ENCODE assay signal across 13 mouse cellular contexts in genomic region chr12:113276355-113276942, GRCm38 (mm10).
A peak's percentile ranks its signal among the peaks of the same experiment; 100 is the strongest.
DNase-seq lines count a peak whose midpoint lies in the region; ATAC-seq and TF ChIP-seq lines count a peak whose summit lies in the region.
"Had no signal": no experiment of that assay in that cellular context is flagged by ENCODE, and none has a peak within 500 bp of the region (broad histone marks: within the 10 kb centered on the region; RNA-seq: fewer than 3 reads in every experiment).

No protein-coding gene starts in this region.

- H3K4me1 ChIP-seq in kidney, embryonic 16.5 days (ENCODE audit: insufficient read depth, low read length) = no peaks in the 10 kb centered on the region
- H3K4me1 ChIP-seq in kidney, adult 2 months (ENCODE audit: control insufficient read depth, insufficient read depth, low read length) = no peaks in the 10 kb centered on the region
- no peaks in the 10 kb centered on the region for H3K4me1 ChIP-seq in embryonic facial prominence, embryonic 14.5 days (ENCODE audit: control insufficient read depth, insufficient read depth, low read length)
- H3K4me1 ChIP-seq in hindbrain, postnatal 0 days (ENCODE audit: insufficient read depth, low read length) = no peaks in the 10 kb centered on the region
- no peaks in the 10 kb centered on the region for H3K4me1 ChIP-seq in midbrain, embryonic 16.5 days (ENCODE audit: control insufficient read depth, insufficient read depth, low read length)

- ATAC-seq in kidney, embryonic 16.5 days (ENCODE audit: low FRiP score, low TSS enrichment) = peak; percentile 53
- peak; percentile 30; the same call in 1 of the 2 replicates for ATAC-seq in embryonic facial prominence, embryonic 14.5 days (ENCODE audit: low read depth)
- peak; percentile 60 for ATAC-seq in hindbrain, postnatal 0 days
- ATAC-seq in midbrain, embryonic 16.5 days = peak; percentile 36; the same call in 1 of the 2 replicates

- no peak overlapping the region for H3K4me2 ChIP-seq in kidney, embryonic 16.5 days (replicated peaks; ENCODE audit: low read depth, low read length)
- no peak overlapping the region for H3K4me2 ChIP-seq in embryonic facial prominence, embryonic 14.5 days (ENCODE audit: low read depth, low read length)
- no peak overlapping the region for H3K4me2 ChIP-seq in hindbrain, postnatal 0 days (ENCODE audit: low read depth, low read length)
- H3K4me2 ChIP-seq in midbrain, embryonic 16.5 days (ENCODE audit: low read length) = no peak overlapping the region

- intact Hi-C loops in left cerebral cortex, postnatal 14 days (cut with DNase I) = no loop called here

- H3K27me3 ChIP-seq in kidney, embryonic 16.5 days (ENCODE audit: insufficient read depth, low read length) = no peaks in the 10 kb centered on the region
- no peaks in the 10 kb centered on the region for H3K27me3 ChIP-seq in kidney, adult 2 months (replicated peaks; ENCODE audit: control insufficient read depth, insufficient read depth, low read length)
- H3K27me3 ChIP-seq in embryonic facial prominence, embryonic 14.5 days (replicated peaks; ENCODE audit: control insufficient read depth, insufficient read depth, low read length) = no peaks in the 10 kb centered on the region
- H3K27me3 ChIP-seq in hindbrain, postnatal 0 days (ENCODE audit: insufficient read depth, low read length) = no peaks in the 10 kb centered on the region
- no peaks in the 10 kb centered on the region for H3K27me3 ChIP-seq in midbrain, embryonic 16.5 days (ENCODE audit: control insufficient read depth, insufficient read depth, low read depth, low read length)

- no peak for DNase-seq in kidney, adult 2 months
- DNase-seq in embryonic facial prominence, embryonic 14.5 days (ENCODE audit: low spot score) = no peak
- DNase-seq in hindbrain, postnatal 0 days (ENCODE audit: low spot score) = no peak
- no peak for DNase-seq in left cerebral cortex, postnatal 14 days (ENCODE audit: low spot score in 2 of 2)
- no peak for DNase-seq in retina, embryonic 14.5 days (ENCODE audit: low spot score)
- no peak for DNase-seq in left cerebral cortex, adult 11 months (ENCODE audit: low spot score)
- DNase-seq: adrenal gland, adult 8-10 months; cerebellum, adult 9-11 months; gastrocnemius, adult 2 months; thymus, postnatal 4 days had no signal

- no peak overlapping the region for H3K27ac ChIP-seq in kidney, embryonic 16.5 days (ENCODE audit: low read length)
- no peak overlapping the region for H3K27ac ChIP-seq in kidney, adult 2 months (ENCODE audit: insufficient read depth, low read depth, low read length)
- no peak overlapping the region for H3K27ac ChIP-seq in embryonic facial prominence, embryonic 14.5 days (replicated peaks; ENCODE audit: low read depth, low read length)
- no peak overlapping the region for H3K27ac ChIP-seq in hindbrain, postnatal 0 days
- no peak overlapping the region for H3K27ac ChIP-seq in midbrain, embryonic 16.5 days (ENCODE audit: low read length)
- H3K27ac ChIP-seq: gastrocnemius, adult 2 months; left cerebral cortex, adult 2 months had no signal

- H3K4me3 ChIP-seq in kidney, embryonic 16.5 days (ENCODE audit: low read length) = no peak overlapping the region
- H3K4me3 ChIP-seq in kidney, adult 2 months (ENCODE audit: insufficient read depth, low read depth, low read length) = no peak overlapping the region
- H3K4me3 ChIP-seq in embryonic facial prominence, embryonic 14.5 days (ENCODE audit: low read depth, low read length) = no peak overlapping the region
- H3K4me3 ChIP-seq in hindbrain, postnatal 0 days (ENCODE audit: low read length) = no peak overlapping the region
- no peak overlapping the region for H3K4me3 ChIP-seq in midbrain, embryonic 16.5 days (ENCODE audit: low read depth, low read length)
- H3K4me3 ChIP-seq: gastrocnemius, adult 2 months; left cerebral cortex, adult 2 months had no signal

- 88% methylated on average over 1 of the region's 1 CpGs for WGBS in kidney, embryonic 16.5 days
- WGBS in kidney, adult 2 months = 88% methylated on average over 1 of the region's 1 CpGs
- 82% methylated on average over 1 of the region's 1 CpGs for WGBS in embryonic facial prominence, embryonic 14.5 days
- 73% methylated on average over 1 of the region's 1 CpGs for WGBS in hindbrain, postnatal 0 days
- 83% methylated on average over 1 of the region's 1 CpGs for WGBS in midbrain, embryonic 16.5 days

- TF ChIP-seq POLR2A in kidney, adult 2 months (IDR thresholded peaks at IDR 0.05; ENCODE audit: low read depth, low read length) = no peak

- no peaks in the 10 kb centered on the region for H3K36me3 ChIP-seq in kidney, embryonic 16.5 days (ENCODE audit: insufficient read depth, low read length)
- H3K36me3 ChIP-seq in kidney, adult 2 months (ENCODE audit: control insufficient read depth, insufficient read depth, low read length) = no peaks in the 10 kb centered on the region
- no peaks in the 10 kb centered on the region for H3K36me3 ChIP-seq in embryonic facial prominence, embryonic 14.5 days (ENCODE audit: control insufficient read depth, insufficient read depth, low read length)
- H3K36me3 ChIP-seq in hindbrain, postnatal 0 days (ENCODE audit: insufficient read depth, low read length) = no peaks in the 10 kb centered on the region
- H3K36me3 ChIP-seq in midbrain, embryonic 16.5 days (ENCODE audit: control insufficient read depth, insufficient read depth, low read length) = no peaks in the 10 kb centered on the region

- no peak for TF ChIP-seq CTCF in kidney, adult 2 months (conservative IDR thresholded peaks at IDR 0.05; ENCODE audit: insufficient read depth, insufficient read length, low read depth, low read length)
- no peak for TF ChIP-seq CTCF in hindbrain, postnatal 0 days (IDR thresholded peaks at IDR 0.05; ENCODE audit: low read depth)

- no peak overlapping the region for H3K9ac ChIP-seq in kidney, embryonic 16.5 days (replicated peaks; ENCODE audit: low read length)
- no peak overlapping the region for H3K9ac ChIP-seq in embryonic facial prominence, embryonic 14.5 days (ENCODE audit: low read depth, low read length)
- H3K9ac ChIP-seq in hindbrain, postnatal 0 days (replicated peaks; ENCODE audit: low read length) = no peak overlapping the region
- no peak overlapping the region for H3K9ac ChIP-seq in midbrain, embryonic 16.5 days (ENCODE audit: low read depth, low read length)

- no peaks in the 10 kb centered on the region for H3K9me3 ChIP-seq in kidney, embryonic 16.5 days (ENCODE audit: low read length)
- no peaks in the 10 kb centered on the region for H3K9me3 ChIP-seq in embryonic facial prominence, embryonic 14.5 days (ENCODE audit: control insufficient read depth, low read length)
- no peaks in the 10 kb centered on the region for H3K9me3 ChIP-seq in hindbrain, postnatal 0 days (ENCODE audit: low read length)
- no peaks in the 10 kb centered on the region for H3K9me3 ChIP-seq in midbrain, embryonic 16.5 days (replicated peaks; ENCODE audit: control insufficient read depth, low read length, poor library complexity, severe bottlenecking)
